Mouse (Mus musculus) megakaryocyte, embryonic 14.5 days (primary cell): ENCODE results near the gene Dcaf4. TPM values are rescaled to one million over a fixed set of nuclear protein-coding genes. Genes with fewer than 3 reads are reported as not detected.

Experiments
- H3K27me3 ChIP-seq: replicated peaks from 2 replicates; pipeline ENCODE3; 2012; ENCODE audit warnings: inconsistent platforms
- H3K36me3 ChIP-seq: replicated peaks from 2 replicates; pipeline ENCODE3; 2012; ENCODE audit warnings: low read length, inconsistent platforms, mixed read lengths
- H3K4me1 ChIP-seq: 2 replicates; pipeline ENCODE4 v1.6.1; 2012; ENCODE audit warnings: inconsistent platforms
- H3K4me3 ChIP-seq: replicated peaks from 2 replicates; pipeline ENCODE3; 2012; ENCODE audit warnings: moderate library complexity, mild to moderate bottlenecking, inconsistent platforms
- H3K9me3 ChIP-seq: 2 replicates; pipeline ENCODE4 v1.6.1; 2012; ENCODE audit warnings: inconsistent platforms
- FLI1 ChIP-seq: IDR thresholded peaks from 2 replicates; pipeline ENCODE4 v1.6.1; 2012; ENCODE audit warnings: low read length, inconsistent platforms, mixed read lengths
- GATA1 ChIP-seq: IDR thresholded peaks from 3 replicates; pipeline ENCODE4 v1.6.1; 2012; ENCODE audit warnings: mixed read lengths, low read length, inconsistent platforms, borderline replicate concordance
- polyA plus RNA-seq: library from polyadenylated mRNA; stranded (reverse); fragments of >175 nt; gene quantifications from 2 replicates; pipeline ENCODE4 v1.2.3, GENCODE M21; 2012; ENCODE audit warnings: low replicate concordance; ENCODE audit not compliant: insufficient read depth

Gene Dcaf4
- polyA plus RNA-seq, 1 experiment = 50.2 TPM

- Histone ChIP-seq H3K27me3 (no peaks in the 10 kb centered on the region), H3K4me3 (no peak overlapping the region), H3K36me3 (peaks cover 86% of the 10 kb centered on the region), H3K4me1 (peaks cover 13% of the 10 kb centered on the region), H3K9me3 (no peaks in the 10 kb centered on the region)
- no peak for TF ChIP-seq GATA1
- no peak for TF ChIP-seq FLI1
Measured at GRCm38 (mm10) chr12:83572717-83573116, 52.5 kb downstream of the Dcaf4 start.

GRCm38 (mm10) chr12:83577445-83577844 is 57.2 kb downstream of the Dcaf4 start:
- no peaks in the 10 kb centered on the region for H3K9me3 ChIP-seq
- TF ChIP-seq GATA1 (no peak), FLI1 (no peak)
- H3K27me3 ChIP-seq = no peaks in the 10 kb centered on the region
- H3K4me3 ChIP-seq = no peak overlapping the region
- H3K36me3 ChIP-seq = peaks cover 80% of the 10 kb centered on the region
- peaks cover 40% of the 10 kb centered on the region for H3K4me1 ChIP-seq

DNA sequence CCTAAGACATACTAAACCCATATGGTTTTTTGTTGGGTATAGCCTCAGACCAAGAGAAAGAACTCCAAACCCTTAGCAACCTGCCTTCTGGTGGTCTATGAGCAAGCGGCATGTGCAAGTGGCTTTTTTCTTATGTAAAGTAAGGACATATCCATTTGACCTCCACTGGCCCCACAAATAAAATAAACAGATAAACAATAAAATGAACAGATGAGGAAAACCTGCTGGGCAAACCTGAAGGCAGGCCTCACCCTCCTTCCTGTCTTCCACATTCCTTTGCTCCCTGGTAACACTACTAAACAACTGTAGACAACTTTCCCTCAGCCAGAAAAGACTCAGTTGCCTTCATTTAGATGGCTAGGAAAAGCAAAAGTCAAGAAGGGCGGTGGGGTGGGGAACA is 58.1 kb downstream of the Dcaf4 start:
- peaks cover 78% of the 10 kb centered on the region for H3K36me3 ChIP-seq
- TF ChIP-seq FLI1 (no peak), GATA1 (no peak)
- no peak overlapping the region for H3K4me3 ChIP-seq
- H3K9me3 ChIP-seq = no peaks in the 10 kb centered on the region
- H3K27me3 ChIP-seq = no peaks in the 10 kb centered on the region
- peaks cover 35% of the 10 kb centered on the region for H3K4me1 ChIP-seq

- Histone ChIP-seq H3K27me3 (no peaks in the 10 kb centered on the region), H3K4me1 (peaks cover 35% of the 10 kb centered on the region), H3K9me3 (no peaks in the 10 kb centered on the region), H3K4me3 (no peak overlapping the region), H3K36me3 (peaks cover 82% of the 10 kb centered on the region)
- no peak for TF ChIP-seq GATA1
- TF ChIP-seq FLI1 = no peak
Measured at GRCm38 (mm10) chr12:83578896-83579569, 58.8 kb downstream of the Dcaf4 start.

DNA sequence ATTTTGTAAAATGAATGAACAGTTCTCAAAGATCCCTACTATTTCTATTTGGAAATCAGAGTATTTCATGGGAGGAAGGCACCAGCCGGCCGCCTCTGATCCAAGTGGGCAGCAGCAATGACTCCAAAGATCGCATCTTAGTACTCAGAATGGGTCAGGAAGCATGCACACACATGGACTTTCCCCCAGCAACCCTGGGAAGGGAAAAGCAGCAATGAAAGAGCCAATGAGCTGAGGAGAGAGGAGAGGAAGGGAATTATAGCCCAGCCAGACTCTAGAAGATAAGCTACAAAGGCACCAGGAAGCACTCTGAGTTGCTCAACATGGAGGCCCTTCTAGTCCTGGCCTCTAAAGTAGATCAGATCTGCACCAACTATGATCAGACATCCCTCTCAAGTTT is 60.0 kb downstream of the Dcaf4 start:
- Histone ChIP-seq H3K36me3 (peaks cover 78% of the 10 kb centered on the region), H3K4me1 (peaks cover 35% of the 10 kb centered on the region), H3K9me3 (no peaks in the 10 kb centered on the region), H3K27me3 (no peaks in the 10 kb centered on the region), H3K4me3 (no peak overlapping the region)
- TF ChIP-seq FLI1 (no peak), GATA1 (no peak)

- Histone ChIP-seq H3K27me3 (no peaks in the 10 kb centered on the region), H3K4me3 (no peak overlapping the region), H3K9me3 (no peaks in the 10 kb centered on the region), H3K36me3 (peaks cover 75% of the 10 kb centered on the region), H3K4me1 (peaks cover 35% of the 10 kb centered on the region)
- TF ChIP-seq FLI1 = no peak
- no peak for TF ChIP-seq GATA1
Measured at GRCm38 (mm10) chr12:83582106-83582505, 61.8 kb downstream of the Dcaf4 start.

- TF ChIP-seq FLI1 = no peak
- no peak for TF ChIP-seq GATA1
- no peaks in the 10 kb centered on the region for H3K27me3 ChIP-seq
- peaks cover 75% of the 10 kb centered on the region for H3K36me3 ChIP-seq
- peaks cover 33% of the 10 kb centered on the region for H3K4me1 ChIP-seq
- no peaks in the 10 kb centered on the region for H3K9me3 ChIP-seq
- H3K4me3 ChIP-seq = no peak overlapping the region
Measured at GRCm38 (mm10) chr12:83582747-83583146, 62.5 kb downstream of the Dcaf4 start.

DNA sequence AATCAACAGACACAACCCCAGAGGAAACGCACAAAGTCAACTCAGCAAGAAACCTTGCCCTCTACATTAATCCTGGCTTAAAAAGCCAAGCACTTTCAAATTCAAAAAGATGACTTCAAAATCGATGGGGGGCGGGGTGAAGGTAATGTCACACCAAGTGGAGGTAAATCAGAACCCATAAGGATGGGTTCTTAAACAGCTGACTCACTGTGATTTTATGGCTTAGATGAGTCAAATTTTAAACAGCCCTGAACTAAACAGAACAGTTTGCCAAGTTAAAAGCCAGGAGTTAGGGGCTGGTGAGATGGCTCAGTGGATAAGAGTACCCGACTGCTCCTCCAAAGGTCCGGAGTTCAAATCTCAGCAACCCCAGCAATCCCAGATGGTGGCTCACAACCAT is 66.4 kb downstream of the Dcaf4 start:
- Histone ChIP-seq H3K9me3 (no peaks in the 10 kb centered on the region), H3K4me1 (peaks cover 6% of the 10 kb centered on the region), H3K36me3 (peaks cover 82% of the 10 kb centered on the region), H3K27me3 (no peaks in the 10 kb centered on the region), H3K4me3 (no peak overlapping the region)
- no peak for TF ChIP-seq FLI1
- no peak for TF ChIP-seq GATA1

Other genes starting within 250 kb of the Dcaf4 start
- 3.0 TPM in 1 of 2 replicates, not detected in the other for gene Dpf3, start 32.8 kb upstream of the Dcaf4 start, polyA plus RNA-seq
- gene Zfyve1, start 76.8 kb downstream of the Dcaf4 start, polyA plus RNA-seq = 1.3 and 19.8 TPM in 2 replicates
- gene Rbm25, start 110.8 kb downstream of the Dcaf4 start, polyA plus RNA-seq = 13.4 and 56.3 TPM in 2 replicates
- gene Psen1, start 167.7 kb downstream of the Dcaf4 start, polyA plus RNA-seq = 1.7 and 12.2 TPM in 2 replicates
- 0.22 TPM in 1 of 2 replicates, not detected in the other for gene Papln, start 243.2 kb downstream of the Dcaf4 start, polyA plus RNA-seq